In the genomic region with DNA sequence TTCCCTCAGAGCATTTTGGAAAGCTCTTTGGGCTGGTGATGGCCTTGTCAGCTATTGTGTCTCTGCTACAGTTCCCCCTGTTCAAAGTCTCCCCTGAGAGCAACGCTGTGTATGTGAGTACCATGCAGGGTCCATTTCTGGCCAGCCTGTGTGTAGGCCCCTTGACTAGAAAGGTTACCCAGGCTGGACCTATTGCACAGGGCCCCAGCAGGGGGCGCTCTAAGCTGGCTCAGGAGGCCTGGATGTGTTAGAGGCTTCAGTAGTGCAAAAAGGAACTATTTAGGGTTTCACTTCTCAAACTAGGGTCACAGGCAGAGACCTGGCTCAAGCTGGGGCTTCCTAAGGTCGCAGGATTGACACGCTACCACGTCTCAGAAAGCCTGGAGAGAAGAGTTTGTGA, we compare ENCODE assay signal across 10 mouse cellular contexts. TPM values are rescaled to one million over a fixed set of nuclear protein-coding genes. Genes with fewer than 3 reads are reported as not detected.
DNase-seq lines count a peak whose midpoint lies in the region; ATAC-seq and TF ChIP-seq lines count a peak whose summit lies in the region.
"Had no signal": no experiment of that assay in that cellular context is flagged by ENCODE, and none has a peak within 500 bp of the region (broad histone marks: within the 10 kb centered on the region; RNA-seq: fewer than 3 reads in every experiment).

No protein-coding gene starts in this region.

- peak; percentile 54 for DNase-seq in neural tube, embryonic 10.5 days (ENCODE audit: extremely low spot score, low spot score)
- peak; percentile 80 for DNase-seq in adrenal gland, postnatal 25 days
- DNase-seq in liver, adult 2 months (ENCODE audit: extremely low read depth, low read depth, low spot score) = peak; percentile 39
- peak; percentile 45 for DNase-seq in naive thymus-derived CD4-positive, alpha-beta T cell, adult 2 months (ENCODE audit: low read depth)
- DNase-seq in thymus, adult 2 months = peak; percentile 61

- no peaks in the 10 kb centered on the region for H3K36me3 ChIP-seq in neural tube, embryonic 15.5 days
- H3K36me3 ChIP-seq in kidney, embryonic 14.5 days (ENCODE audit: control insufficient read depth, insufficient read depth, low read length) = peaks cover 47% of the 10 kb centered on the region; the same call in 1 of the 2 replicates
- peaks cover 8% of the 10 kb centered on the region; the same call in 1 of the 2 replicates for H3K36me3 ChIP-seq in liver, adult 2 months (ENCODE audit: control insufficient read depth, insufficient read depth, low read length)
- peaks cover 27% of the 10 kb centered on the region for H3K36me3 ChIP-seq in thymus, adult 2 months (ENCODE audit: control insufficient read depth, insufficient read depth, low read length)
- H3K36me3 ChIP-seq: neural tube, embryonic 12.5 days had no signal

- H3K9me3 ChIP-seq in neural tube, embryonic 15.5 days (replicated peaks) = no peaks in the 10 kb centered on the region
- no peaks in the 10 kb centered on the region for H3K9me3 ChIP-seq in kidney, embryonic 14.5 days (ENCODE audit: control insufficient read depth, low read length)
- H3K9me3 ChIP-seq: embryonic facial prominence, embryonic 15.5 days; neural tube, embryonic 12.5 days had no signal

- H3K27ac ChIP-seq in neural tube, embryonic 15.5 days (replicated peaks) = no peak overlapping the region
- no peak overlapping the region for H3K27ac ChIP-seq in kidney, embryonic 14.5 days (ENCODE audit: low read depth, low read length)
- H3K27ac ChIP-seq in liver, adult 2 months (replicated peaks; ENCODE audit: insufficient read depth, low read depth, low read length) = no peak overlapping the region
- no peak overlapping the region for H3K27ac ChIP-seq in thymus, adult 2 months (ENCODE audit: control insufficient read depth, insufficient read depth, low read length)
- H3K27ac ChIP-seq: embryonic facial prominence, embryonic 15.5 days; neural tube, embryonic 12.5 days had no signal

- H3K27me3 ChIP-seq in neural tube, embryonic 15.5 days (replicated peaks) = no peaks in the 10 kb centered on the region
- no peaks in the 10 kb centered on the region for H3K27me3 ChIP-seq in kidney, embryonic 14.5 days (ENCODE audit: control insufficient read depth, insufficient read depth, low read length)
- H3K27me3 ChIP-seq in liver, adult 2 months (ENCODE audit: control insufficient read depth, insufficient read depth, low read length) = no peaks in the 10 kb centered on the region
- H3K27me3 ChIP-seq in thymus, adult 2 months (ENCODE audit: control insufficient read depth, insufficient read depth, low read length) = no peaks in the 10 kb centered on the region
- H3K27me3 ChIP-seq: embryonic facial prominence, embryonic 15.5 days; neural tube, embryonic 12.5 days had no signal

- H3K4me1 ChIP-seq in neural tube, embryonic 15.5 days = no peaks in the 10 kb centered on the region
- no peaks in the 10 kb centered on the region for H3K4me1 ChIP-seq in kidney, embryonic 14.5 days (ENCODE audit: control insufficient read depth, insufficient read depth, low read length)
- H3K4me1 ChIP-seq in liver, adult 2 months (ENCODE audit: control insufficient read depth, insufficient read depth, low read length) = no peaks in the 10 kb centered on the region; the same call in 1 of the 2 replicates
- H3K4me1 ChIP-seq in thymus, adult 2 months (replicated peaks; ENCODE audit: control insufficient read depth, insufficient read depth, low read length) = no peaks in the 10 kb centered on the region
- H3K4me1 ChIP-seq: embryonic facial prominence, embryonic 15.5 days; neural tube, embryonic 12.5 days had no signal

- H3K4me2 ChIP-seq in neural tube, embryonic 15.5 days = no peak overlapping the region
- no peak overlapping the region for H3K4me2 ChIP-seq in kidney, embryonic 14.5 days (replicated peaks; ENCODE audit: low read depth, low read length)
- H3K4me2 ChIP-seq: embryonic facial prominence, embryonic 15.5 days; neural tube, embryonic 12.5 days had no signal

- 57% methylated on average over 5 of the region's 5 CpGs for WGBS in neural tube, embryonic 15.5 days
- 60% methylated on average over 5 of the region's 5 CpGs for WGBS in kidney, embryonic 14.5 days
- 41% methylated on average over 5 of the region's 5 CpGs for WGBS in liver, adult 2 months
- 48% methylated on average over 5 of the region's 5 CpGs for WGBS in thymus, adult 2 months

- no peak overlapping the region for H3K9ac ChIP-seq in neural tube, embryonic 15.5 days (replicated peaks)
- no peak overlapping the region for H3K9ac ChIP-seq in kidney, embryonic 14.5 days (ENCODE audit: low read depth, low read length)
- H3K9ac ChIP-seq in liver, adult 2 months (ENCODE audit: low read depth, low read length) = no peak overlapping the region
- H3K9ac ChIP-seq: embryonic facial prominence, embryonic 15.5 days; neural tube, embryonic 12.5 days had no signal

- no peak for TF ChIP-seq POLR2A in liver, adult 2 months (IDR thresholded peaks at IDR 0.05; ENCODE audit: extremely low read depth, insufficient read depth, low read length)
- TF ChIP-seq POLR2A in thymus, adult 2 months (IDR thresholded peaks at IDR 0.05; ENCODE audit: control insufficient read depth, extremely low read depth, insufficient read depth, low read length, poor library complexity) = no peak

- no peaks in the 10 kb centered on the region for H3K79me2 ChIP-seq in liver, adult 2 months (ENCODE audit: control insufficient read depth, insufficient read depth, low read length)

- TF ChIP-seq CTCF in liver, adult 2 months (IDR thresholded peaks at IDR 0.05; ENCODE audit: low read depth, low read length) = peak; percentile 92
- TF ChIP-seq CTCF in thymus, adult 2 months (IDR thresholded peaks at IDR 0.05; ENCODE audit: borderline replicate concordance, control insufficient read depth, extremely low read depth, insufficient read depth, low read length, poor library complexity) = peak; percentile 93

- no peak overlapping the region for H3K4me3 ChIP-seq in neural tube, embryonic 15.5 days (replicated peaks)
- H3K4me3 ChIP-seq in kidney, embryonic 14.5 days (ENCODE audit: low read length) = no peak overlapping the region
- H3K4me3 ChIP-seq in liver, adult 2 months (ENCODE audit: insufficient read depth, low read depth, low read length) = no peak overlapping the region
- no peak overlapping the region for H3K4me3 ChIP-seq in thymus, adult 2 months (ENCODE audit: control insufficient read depth, insufficient read depth, low read length)
- H3K4me3 ChIP-seq: embryonic facial prominence, embryonic 15.5 days; neural tube, embryonic 12.5 days had no signal

- no peak for ATAC-seq in neural tube, embryonic 15.5 days (ENCODE audit: low FRiP score)
- ATAC-seq in frontal cortex, adult (ENCODE audit: low TSS enrichment) = peak; percentile 93
- ATAC-seq in kidney, embryonic 14.5 days (ENCODE audit: low FRiP score, low TSS enrichment) = 0 out of 2 replicates have a peak, but pooled peaks have one; percentile 68

RNA-seq across cellular contexts. Expression of a gene that starts 19.9 kb away (rescaled TPM):
- polyA plus RNA-seq in neural tube, embryonic 15.5 days (2015; fragmentation: Nextera tagmentation; extraction: Ambion mirVana) = 5.7 and 15.2 TPM in 2 replicates
- total RNA-seq in adrenal gland, postnatal 25 days (2021) = 54.7 and 55.7 TPM in 2 replicates
- polyA plus RNA-seq in kidney, embryonic 14.5 days (2014; fragmentation: Nextera tagmentation; extraction: Ambion mirVana) = 41.1 and 53.7 TPM in 2 replicates
- 25.7 and 26.6 TPM in 2 replicates for total RNA-seq in liver, adult 2 months (2014; rRNA removed)
- 23.2 and 30.6 TPM in 2 replicates for polyA plus RNA-seq in liver, adult 2 months (2012; rRNA removed)
- polyA plus RNA-seq in thymus, adult 2 months (2012; rRNA removed) = 64.3 and 65.0 TPM in 2 replicates

RNA-seq across cellular contexts. Expression of a gene that starts 24.0 kb away (rescaled TPM):
- polyA plus RNA-seq in neural tube, embryonic 15.5 days (2015; fragmentation: Nextera tagmentation; extraction: Ambion mirVana) = 0.22 and 0.69 TPM in 2 replicates
- not detected in 2 replicates for total RNA-seq in adrenal gland, postnatal 25 days (2021)
- not detected in 2 replicates for polyA plus RNA-seq in kidney, embryonic 14.5 days (2014; fragmentation: Nextera tagmentation; extraction: Ambion mirVana)
- not detected in 2 replicates for total RNA-seq in liver, adult 2 months (2014; rRNA removed)
- 0.11 TPM in 1 of 2 replicates, not detected in the other for polyA plus RNA-seq in liver, adult 2 months (2012; rRNA removed)
- 3.3 and 5.5 TPM in 2 replicates for polyA plus RNA-seq in thymus, adult 2 months (2012; rRNA removed)
- polyA plus RNA-seq: embryonic facial prominence, embryonic 15.5 days had no signal

RNA-seq across cellular contexts. Expression of a gene that starts 31.7 kb away (rescaled TPM):
- polyA plus RNA-seq in neural tube, embryonic 15.5 days (2015; fragmentation: Nextera tagmentation; extraction: Ambion mirVana) = not detected in 2 replicates
- not detected in 2 replicates for total RNA-seq in adrenal gland, postnatal 25 days (2021)
- polyA plus RNA-seq in kidney, embryonic 14.5 days (2014; fragmentation: Nextera tagmentation; extraction: Ambion mirVana) = not detected in 2 replicates
- not detected in 2 replicates for total RNA-seq in liver, adult 2 months (2014; rRNA removed)
- not detected in 2 replicates for polyA plus RNA-seq in liver, adult 2 months (2012; rRNA removed)
- 0.48 and 0.88 TPM in 2 replicates for polyA plus RNA-seq in thymus, adult 2 months (2012; rRNA removed)
- polyA plus RNA-seq: embryonic facial prominence, embryonic 15.5 days had no signal
